Mouse (Mus musculus) ovary, postnatal 14 days (tissue): ENCODE results near the gene Emilin1.

Experiments used
- DNase-seq: peaks from one replicate; pipeline ENCODE4 v3.0.0; 2022; ENCODE audit warnings: low spot score

The Emilin1 gene

DNA sequence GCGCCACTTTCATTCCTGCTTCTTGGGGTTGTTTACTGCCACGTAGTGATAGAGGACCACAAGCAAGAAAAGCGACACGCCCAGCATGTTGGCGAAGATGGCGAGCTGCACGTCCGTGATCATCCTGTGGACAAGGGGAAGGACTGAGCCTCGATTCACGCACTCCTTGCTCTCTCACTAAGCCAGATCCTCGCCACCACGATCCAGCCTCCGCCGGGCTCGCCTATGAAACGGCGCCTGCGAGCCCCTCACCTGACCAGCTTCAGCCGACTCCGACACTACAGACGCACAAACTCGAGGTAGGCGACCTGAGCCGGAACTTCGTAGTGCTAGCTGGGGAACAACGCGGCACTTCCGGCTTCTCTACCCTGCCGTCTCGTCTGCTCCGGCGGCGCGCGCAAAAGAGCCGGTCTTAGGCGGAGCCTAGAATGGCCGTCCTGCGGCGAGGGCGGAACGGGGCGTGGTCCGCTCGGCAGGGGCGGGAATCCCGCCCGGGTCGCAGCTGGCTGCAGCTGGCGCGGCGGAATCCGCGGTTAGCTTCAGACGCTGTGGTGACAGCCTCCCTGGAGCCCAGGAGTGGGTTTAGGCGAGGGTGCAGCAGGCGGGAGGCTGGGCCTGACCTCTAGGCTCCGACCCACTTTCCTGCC lies 5.7 kb upstream of the Emilin1 start, which contains the start of gene Ost4:
Gene Ost4, minus strand, starts transcription at position 376 of the 647 bp plus-strand sequence.
- peak; percentile 95 for DNase-seq

DNA sequence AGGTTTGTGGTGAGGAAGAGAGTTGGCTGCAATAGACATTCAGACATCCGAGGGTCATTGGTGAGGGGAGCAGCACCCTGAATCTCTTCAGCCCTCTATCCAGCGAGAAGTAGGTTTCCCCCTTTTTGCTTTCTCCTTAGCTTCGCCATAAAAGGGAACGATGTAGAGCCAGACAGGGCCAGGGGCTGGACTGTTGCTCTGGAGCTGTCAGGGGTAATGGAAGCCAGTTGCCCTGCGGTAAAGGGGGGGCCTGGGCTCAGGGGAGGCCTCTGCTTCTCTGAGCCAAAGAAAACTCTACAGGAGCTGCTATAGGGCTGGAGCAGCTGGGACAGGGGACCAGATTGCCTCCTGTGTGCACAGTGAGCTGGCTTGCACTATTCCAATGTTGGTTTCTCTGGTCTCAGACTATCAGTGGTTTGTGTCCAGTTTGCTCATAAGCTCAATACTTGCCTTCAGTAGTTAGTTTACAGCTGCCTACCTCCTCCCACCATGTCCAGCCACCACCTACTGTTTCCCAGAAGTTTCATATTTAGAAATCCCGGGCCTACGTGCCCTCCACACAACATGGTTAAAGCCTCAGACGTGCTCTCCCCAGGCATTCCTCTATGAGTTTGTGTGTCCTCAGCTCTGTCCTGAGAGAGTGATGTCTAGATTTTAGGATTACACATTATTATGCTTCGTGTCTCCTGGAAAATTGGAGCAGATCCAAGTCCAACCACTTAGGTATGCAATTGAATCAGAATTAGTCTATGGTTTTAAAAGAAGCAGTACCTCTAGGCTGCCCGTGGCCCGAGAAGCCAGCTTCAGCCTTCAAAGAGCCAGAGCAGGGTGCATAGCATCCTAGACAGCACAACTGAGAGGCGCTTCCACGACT lies 4.5 kb upstream of the Emilin1 start:
- DNase-seq, result peak; percentile 43

DNA sequence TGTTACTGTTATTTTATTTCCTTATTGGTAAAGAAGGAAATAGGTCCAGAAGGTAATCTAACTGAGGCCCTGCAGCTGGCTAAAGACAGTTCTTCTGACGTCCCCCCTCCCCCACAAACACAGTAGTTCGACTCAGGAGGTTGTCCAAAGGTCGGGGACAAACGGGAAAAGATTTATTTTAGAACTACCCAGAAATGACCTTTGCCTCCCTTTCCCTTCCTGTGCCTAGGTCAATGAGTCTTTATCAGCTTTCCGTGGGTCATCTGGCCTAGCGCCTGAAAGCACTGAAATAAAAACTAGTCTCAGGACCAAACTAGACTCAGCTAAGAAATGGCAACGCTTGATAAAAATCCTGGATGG lies 3.9 kb upstream of the Emilin1 start:
- no peak for DNase-seq

DNA sequence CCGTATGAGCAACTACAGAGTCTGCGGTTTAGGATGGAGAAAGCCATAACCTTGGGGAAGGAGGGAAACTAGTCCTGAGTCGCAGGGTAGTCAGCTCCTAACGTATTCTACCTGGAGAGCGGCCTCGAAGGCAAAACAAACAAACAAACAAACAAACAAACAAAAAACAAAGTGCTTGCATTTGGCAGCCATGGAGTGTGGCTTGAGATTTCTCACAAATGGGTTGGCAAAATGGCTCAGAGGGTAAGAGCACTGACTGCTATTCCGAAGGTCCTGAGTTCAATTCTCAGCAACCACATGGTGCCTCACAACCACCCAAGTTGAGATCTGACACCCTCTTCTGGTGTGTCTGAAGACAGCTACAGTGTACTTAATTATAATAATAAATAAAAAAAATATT lies 3.3 kb upstream of the Emilin1 start:
- DNase-seq, result no peak

DNA sequence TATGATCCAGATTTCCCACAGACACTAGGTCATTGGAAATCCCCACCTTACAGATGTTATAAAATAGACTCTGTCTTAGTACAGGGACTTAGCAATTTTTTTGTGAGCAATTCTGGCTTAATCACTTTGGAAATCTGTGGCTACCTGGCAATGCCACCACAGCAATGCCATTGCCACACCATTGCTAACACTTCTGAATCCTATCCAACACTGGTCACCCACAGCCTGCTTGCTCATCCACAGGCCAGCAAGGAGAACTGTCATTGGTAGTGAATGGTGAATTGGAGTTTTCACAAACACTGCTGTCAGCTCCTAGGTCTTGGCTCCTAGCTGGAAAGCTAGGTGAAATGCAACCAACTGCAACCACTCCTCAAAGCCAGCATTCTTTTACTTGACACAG lies 2.7 kb upstream of the Emilin1 start:
- no peak for DNase-seq

DNA sequence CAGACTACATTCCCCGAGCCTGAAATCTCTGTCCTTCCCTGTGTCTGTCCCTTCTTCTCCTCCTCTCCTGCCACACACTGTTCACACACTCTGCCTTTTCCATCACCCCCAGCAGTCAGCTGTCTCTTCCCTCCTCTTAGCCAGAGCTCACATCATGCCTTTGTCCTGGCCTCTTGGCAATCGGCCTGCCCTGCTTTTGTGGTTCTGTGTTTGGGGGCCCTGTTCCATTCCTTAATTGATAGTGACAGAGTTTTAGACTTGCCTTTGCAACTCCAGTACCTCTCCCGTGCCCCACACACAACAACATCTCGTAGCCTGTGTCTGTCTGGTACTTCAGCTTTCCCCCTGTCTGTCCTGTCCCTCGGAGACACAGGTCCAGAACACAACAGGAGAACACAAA lies 1.0 kb upstream of the Emilin1 start:
- no peak for DNase-seq

DNA sequence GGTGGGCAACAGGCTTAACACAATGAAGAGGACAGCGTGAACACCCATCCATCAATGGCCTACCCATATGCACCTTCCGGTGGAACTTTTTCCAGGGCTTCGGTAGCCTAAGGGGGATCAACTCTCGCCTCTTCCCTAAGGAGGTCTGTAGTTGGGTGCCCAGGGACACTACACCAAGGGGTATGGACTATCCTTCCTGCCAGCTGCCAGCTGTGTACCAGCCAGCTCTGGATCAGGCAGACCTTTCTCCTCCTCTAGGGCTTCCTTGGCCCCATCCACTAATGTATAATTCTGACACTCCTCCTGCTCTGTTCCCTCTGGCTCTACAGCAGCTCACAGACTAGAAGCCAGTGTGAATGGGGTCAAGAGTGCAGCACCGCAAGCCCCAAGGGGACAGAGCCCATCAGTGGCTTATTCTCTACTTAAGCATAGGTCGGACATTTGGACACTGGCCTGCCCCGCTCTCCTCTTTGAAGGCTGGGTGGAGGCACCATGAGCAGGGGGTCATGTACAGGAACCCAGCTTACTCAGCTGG lies 966 bp downstream of the Emilin1 start:
- no peak for DNase-seq

DNA sequence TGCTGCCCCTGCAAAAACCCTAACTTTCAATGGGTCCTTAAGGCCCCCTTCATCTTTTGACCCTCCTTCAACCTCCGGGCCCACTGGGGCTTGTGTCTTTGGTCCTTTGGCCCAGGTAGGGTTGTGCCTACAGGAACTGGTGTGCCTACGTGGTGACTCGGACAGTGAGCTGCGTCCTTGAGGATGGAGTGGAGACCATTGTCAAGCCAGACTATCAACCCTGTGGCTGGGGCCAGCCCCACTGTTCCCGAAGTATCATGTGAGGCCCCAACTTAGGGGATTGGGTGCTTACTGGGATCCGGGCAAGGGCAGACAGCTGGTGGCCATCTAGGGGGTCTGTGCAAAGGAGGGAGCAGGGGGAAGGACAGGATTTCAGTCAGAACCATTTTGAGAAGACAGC lies 1.6 kb downstream of the Emilin1 start:
- DNase-seq, result no peak

DNA sequence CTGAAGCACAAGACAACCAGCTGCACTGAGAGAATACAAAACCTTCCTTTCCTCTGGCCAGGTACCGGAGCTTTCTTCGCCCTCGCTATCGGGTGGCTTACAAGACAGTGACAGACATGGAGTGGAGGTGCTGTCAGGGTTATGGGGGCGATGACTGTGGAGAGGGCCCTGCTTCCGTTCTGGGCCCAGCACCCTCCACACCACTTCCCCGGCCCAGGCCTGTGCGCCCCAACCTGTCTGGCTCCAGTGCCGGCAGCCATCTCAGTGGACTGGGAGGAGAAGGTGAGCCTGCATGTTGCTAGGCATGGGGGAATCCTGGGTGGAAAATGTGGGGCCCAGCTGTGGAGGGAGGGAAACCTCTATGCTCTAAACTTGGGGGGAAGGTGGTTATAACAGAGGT lies 2.3 kb downstream of the Emilin1 start:
- no peak for DNase-seq

DNA sequence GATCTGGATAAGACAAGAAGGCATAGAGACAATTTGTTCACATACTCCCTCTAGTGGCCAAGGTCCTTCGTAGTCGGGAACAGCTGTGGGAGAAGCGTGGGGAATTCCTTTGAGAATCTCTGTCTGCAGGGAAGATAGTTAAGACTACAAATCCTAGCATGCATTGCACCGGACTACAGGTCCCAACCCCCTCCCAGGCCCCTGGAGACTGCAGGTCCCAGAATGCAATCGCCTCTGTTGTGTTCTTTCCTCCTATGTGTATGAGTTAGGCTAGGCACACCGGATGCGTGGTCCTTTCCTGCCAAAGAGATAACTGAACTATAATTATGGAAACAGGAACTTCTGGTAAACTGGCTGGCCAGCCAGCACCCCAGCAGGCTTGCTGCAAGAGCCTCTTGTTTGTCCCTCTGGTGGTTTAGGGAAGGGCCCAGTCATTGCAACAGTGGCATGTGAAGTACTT lies 2.8 kb downstream of the Emilin1 start:
- peak; percentile 69 for DNase-seq

DNA sequence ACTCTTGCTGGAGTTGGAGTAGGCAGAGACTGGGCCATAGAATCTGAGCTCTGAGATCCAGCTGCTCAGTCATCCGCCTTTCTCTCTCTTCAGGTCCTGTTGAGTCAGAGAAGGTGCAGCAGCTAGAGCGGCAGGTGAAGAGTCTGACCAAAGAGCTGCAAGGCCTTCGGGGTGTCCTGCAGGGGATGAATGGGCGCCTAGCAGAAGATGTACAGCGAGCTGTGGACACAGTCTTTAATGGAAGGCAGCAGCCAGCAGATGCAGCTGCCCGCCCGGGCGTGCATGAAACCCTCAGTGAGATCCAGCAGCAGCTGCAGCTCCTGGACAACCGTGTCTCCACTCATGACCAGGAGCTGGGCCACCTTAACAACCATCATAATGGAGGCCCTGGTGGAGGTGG lies 3.6 kb downstream of the Emilin1 start:
- no peak for DNase-seq

DNA sequence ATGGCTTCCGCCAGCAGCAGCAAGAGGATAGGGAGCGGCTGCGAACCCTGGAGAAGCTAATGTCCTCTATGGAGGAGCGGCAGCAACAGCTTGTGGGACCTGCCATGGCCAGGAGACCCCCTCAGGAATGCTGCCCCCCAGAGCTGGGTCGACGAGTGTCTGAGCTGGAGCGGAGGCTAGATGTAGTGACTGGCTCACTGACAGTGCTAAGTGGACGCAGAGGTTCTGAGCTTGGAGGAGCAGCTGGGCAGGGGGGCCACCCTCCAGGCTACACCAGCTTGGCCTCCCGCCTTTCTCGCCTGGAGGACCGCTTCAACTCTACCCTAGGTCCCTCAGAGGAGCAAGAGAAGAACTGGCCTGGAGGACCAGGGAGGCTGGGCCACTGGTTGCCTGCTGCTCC lies 4.1 kb downstream of the Emilin1 start:
- DNase-seq, result no peak

DNA sequence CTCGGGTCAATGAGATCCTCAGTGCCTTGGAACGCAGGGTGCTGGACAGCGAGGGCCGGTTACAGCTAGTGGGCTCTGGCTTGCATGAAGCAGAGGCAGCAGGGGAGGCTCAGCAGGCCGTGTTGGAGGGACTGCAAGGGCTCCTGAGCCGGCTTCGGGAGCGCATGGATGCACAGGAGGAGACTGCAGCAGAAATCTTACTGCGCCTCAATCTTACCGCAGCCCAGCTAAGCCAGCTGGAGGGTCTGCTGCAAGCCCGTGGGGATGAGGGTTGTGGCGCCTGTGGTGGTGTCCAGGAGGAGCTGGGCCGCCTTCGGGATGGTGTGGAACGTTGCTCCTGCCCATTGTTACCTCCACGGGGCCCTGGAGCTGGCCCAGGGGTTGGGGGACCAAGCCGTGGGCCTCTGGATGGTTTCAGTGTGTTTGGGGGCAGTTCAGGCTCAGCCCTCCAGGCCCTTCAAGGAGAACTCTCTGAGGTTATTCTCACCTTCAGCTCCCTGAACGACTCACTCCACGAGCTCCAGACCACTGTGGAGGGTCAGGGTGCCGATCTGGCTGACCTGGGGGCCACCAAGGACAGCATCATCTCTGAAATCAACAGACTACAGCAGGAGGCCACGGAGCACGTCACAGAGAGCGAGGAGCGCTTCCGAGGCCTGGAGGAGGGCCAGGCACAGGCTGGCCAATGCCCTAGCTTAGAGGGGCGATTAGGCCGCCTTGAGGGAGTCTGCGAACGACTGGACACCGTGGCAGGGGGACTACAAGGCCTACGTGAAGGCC lies 4.9 kb downstream of the Emilin1 start:
- DNase-seq, result no peak

DNA sequence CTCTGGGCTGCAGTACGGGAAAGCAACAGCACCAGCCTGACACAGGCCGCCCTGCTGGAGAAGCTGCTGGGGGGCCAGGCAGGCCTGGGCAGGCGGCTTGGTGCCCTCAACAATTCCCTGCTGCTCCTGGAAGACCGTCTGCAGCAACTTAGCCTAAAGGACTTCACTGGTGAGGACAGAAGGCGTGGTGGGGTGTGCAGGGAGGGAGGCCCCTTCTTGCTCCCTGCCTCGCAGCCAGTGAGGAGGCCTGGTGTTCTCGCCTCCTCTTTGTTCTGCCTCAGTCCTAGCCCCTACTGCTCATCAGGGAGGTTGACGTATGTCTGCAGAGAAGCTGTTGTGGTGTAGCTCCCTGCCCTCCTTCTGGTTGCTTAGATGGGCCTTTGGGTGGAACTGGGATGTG lies 5.5 kb downstream of the Emilin1 start:
- no peak for DNase-seq

DNA sequence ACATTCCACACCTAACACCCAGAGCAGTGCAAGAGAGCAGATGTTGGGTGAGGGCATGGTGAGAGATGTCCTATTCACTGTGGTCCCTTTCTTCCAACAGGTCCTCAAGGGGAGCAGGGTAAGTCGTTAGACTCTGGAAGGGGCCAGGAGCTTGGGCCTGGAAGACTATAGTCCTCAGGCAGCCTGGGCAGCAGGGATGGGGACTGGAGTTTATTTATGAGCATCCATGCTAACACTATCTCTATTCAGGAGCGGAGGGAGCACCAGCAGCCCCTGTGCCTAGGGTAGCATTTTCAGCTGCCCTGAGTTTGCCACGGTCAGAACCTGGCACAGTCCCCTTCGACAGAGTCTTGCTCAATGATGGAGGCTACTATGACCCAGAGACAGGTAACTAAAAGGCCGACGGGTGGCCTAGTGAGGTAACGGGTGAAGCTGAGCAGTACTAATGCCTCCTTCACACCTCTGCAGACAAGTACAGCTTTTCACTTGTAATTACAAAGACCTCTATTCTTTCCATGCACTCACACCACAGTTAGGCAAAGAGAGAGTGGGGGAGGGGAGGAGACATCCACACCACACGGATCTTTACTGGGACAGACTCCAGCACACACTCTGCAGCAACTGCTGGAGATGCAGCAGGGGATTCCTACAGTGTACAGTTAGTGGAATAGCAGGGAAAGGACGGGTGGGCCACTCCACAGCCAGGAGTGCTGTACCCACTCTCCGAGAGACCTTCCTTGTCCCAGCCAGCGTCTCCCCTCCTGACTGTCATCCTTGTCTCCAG lies 6.8 kb downstream of the Emilin1 start:
- no peak for DNase-seq

DNA sequence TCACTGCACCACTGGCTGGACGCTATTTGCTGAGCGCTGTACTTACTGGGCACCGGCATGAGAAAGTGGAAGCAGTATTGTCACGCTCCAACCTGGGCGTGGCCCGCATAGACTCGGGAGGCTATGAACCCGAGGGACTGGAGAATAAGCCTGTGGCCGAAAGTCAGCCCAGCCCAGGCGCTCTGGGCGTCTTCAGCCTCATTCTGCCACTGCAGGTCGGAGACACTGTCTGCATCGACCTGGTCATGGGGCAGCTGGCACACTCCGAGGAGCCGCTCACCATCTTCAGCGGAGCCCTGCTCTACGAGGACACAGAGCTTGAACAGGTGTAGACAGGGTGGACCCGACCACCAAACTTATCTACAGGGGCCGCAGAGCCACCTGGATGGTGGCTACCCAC lies 7.4 kb downstream of the Emilin1 start:
- DNase-seq, result no peak

DNA sequence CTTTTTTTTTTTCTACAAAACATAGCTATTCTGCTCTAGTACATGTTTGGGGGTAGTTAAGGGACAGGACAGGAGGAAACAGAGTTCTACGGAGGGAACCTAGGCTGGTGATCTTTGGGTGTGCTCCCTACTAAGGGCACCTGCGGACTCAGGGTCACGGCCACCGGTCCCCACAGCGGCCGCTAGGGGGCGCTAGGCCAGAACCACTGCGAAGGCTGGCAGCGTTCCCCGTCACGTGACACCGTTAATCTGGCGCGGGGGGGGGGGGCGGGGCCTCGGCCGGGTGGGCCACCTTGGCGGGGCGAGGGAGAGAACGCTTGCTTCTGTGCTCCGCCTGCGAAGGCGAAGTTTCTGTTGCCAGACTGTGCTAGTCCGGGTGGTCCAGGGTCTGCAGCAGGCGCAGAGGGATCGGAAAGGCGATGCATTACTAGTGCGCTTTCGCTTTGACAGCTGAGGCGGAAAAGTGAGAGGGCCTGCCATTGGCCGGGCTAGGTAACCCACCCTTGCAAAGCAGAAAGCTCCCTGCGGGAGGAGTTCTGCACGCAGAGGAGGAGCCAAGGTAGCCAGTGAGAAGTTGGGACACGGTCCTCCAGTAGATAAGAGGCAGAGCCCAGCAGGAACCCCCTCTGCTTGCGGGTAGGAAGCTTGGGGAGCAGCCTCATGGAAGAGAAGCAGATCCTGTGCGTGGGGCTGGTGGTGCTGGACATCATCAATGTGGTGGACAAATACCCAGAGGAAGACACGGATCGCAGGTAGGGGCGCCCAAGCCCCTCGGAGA lies 8.2 kb downstream of the Emilin1 start, which contains the start of gene Khk:
Gene Khk, plus strand, starts transcription at position 176 of the 778 bp plus-strand sequence.
- DNase-seq, result peak; percentile 88

DNA sequence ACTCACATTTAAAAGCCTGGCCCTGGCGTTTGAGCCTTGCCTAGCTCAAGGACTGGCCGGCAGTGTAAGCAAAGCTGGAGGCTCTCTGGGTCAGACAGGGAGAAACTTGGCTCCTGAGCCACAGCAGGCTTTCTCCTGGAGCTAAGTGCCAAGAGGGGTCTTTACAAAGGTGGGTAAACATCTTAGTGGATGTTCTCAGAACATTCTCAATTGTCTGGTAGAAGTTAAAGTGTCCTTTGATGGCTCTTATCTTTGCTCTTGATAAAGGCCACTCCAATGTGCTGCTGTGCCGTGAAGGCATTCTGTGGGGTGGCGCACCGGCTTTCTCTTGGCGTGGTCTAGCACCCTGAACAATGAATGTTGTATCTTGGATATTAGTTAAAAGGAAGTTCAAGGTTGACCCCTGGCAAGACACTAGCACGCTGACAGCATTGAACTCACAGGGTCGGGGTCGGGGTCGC lies 9.4 kb downstream of the Emilin1 start:
- no peak for DNase-seq

DNA sequence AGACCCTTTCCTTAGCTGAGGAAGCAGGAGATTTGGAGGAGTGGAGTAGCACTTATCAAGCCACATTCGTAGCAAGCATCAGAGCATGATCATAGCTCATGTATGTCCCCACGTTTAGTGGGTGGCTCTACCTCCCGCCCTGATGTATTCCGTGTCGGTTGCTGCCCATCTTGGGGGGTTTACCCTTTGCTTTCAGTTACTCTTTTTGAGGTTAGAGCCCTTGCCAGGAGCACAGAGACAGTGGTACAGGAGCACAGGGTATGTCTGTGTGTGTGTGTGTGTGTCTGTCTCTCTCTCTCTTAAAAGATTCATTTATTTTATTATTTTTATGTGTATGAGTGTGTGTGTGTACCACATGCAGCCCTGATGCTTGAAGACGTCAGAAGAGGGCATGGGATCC lies 9.9 kb downstream of the Emilin1 start:
- DNase-seq, result no peak

DNA sequence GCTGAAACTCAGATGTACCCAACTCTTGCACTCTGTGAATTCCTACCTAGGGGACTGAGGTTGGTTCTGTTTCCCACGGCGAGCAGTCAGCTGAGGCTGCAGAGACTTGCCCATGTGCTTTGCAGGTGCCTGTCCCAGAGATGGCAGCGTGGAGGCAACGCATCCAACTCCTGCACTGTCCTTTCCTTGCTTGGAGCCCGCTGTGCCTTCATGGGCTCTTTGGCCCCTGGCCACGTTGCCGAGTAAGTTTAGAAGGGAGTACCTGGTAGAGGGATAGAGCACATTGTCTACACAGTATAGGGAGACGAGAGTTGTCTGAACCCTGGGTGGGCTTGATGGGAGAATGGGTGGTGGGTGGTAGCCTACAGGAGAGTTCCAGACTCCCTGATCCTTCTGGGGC lies 11.4 kb downstream of the Emilin1 start:
- DNase-seq, result no peak

DNA sequence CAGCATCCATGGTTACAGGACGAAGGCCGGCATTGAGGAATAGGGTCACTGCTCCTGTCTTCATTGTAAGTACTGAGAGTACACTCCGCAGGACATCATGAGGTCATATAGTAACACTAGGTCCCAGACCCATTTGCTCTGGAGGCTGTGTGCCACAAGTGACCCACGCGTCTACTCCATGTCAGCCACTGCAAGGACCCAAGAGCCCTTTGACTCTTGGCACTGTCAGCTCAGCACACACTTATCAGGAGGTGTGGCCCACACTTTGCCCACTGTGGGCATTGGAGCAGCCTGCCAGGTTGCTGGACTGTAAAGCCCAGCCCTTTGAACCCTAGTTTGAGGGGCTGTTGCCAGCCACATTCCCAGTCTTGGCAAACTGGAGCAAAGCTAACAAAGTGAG lies 12.0 kb downstream of the Emilin1 start:
- DNase-seq, result no peak
